Mouse (Mus musculus) A20 (cell line): ENCODE measurements around the gene Stam.
A peak's percentile ranks its signal among the peaks of the same experiment; 100 is the strongest.

Experiments
- DNase-seq: peaks from one replicate; pipeline ENCODE4 v3.0.0-alpha.2; 2011; ENCODE audit warnings: low read depth, low spot score

Stam gene

GRCm38 (mm10) chr2:14126387-14126786 lies 52.5 kb downstream of the Stam start:
- DNase-seq = no peak

GRCm38 (mm10) chr2:14127629-14128028 lies 53.7 kb downstream of the Stam start:
- DNase-seq = no peak

- DNase-seq = no peak
Observed at GRCm38 (mm10) chr2:14130641-14131339, 56.9 kb downstream of the Stam start.

GRCm38 (mm10) chr2:14132468-14133326 lies 58.8 kb downstream of the Stam start:
- no peak for DNase-seq

GRCm38 (mm10) chr2:14136906-14137305 lies 63.0 kb downstream of the Stam start:
- DNase-seq = no peak

GRCm38 (mm10) chr2:14139590-14139989 lies 65.7 kb downstream of the Stam start:
- no peak for DNase-seq

- DNase-seq = no peak
Observed at GRCm38 (mm10) chr2:14140044-14140443, 66.1 kb downstream of the Stam start.

- no peak for DNase-seq
Observed at GRCm38 (mm10) chr2:14145311-14145710, 71.4 kb downstream of the Stam start.

- peak; percentile 18 for DNase-seq
Observed at GRCm38 (mm10) chr2:14146913-14147312, 73.0 kb downstream of the Stam start.

GRCm38 (mm10) chr2:14150829-14151228 lies 76.9 kb downstream of the Stam start:
- DNase-seq = peak; percentile 26

- no peak for DNase-seq
Observed at GRCm38 (mm10) chr2:14151854-14152253, 78.0 kb downstream of the Stam start.

GRCm38 (mm10) chr2:14159047-14159446 lies 85.1 kb downstream of the Stam start:
- DNase-seq = no peak

GRCm38 (mm10) chr2:14159756-14160155 lies 85.9 kb downstream of the Stam start:
- DNase-seq = no peak

- no peak for DNase-seq
Observed at GRCm38 (mm10) chr2:14164459-14165030, 90.6 kb downstream of the Stam start.

- DNase-seq = no peak
Observed at GRCm38 (mm10) chr2:14165066-14165465, 91.2 kb downstream of the Stam start.

- DNase-seq = no peak
Observed at GRCm38 (mm10) chr2:14165618-14166344, 91.9 kb downstream of the Stam start.

- no peak for DNase-seq
Observed at GRCm38 (mm10) chr2:14167721-14168120, 93.8 kb downstream of the Stam start.

- no peak for DNase-seq
Observed at GRCm38 (mm10) chr2:14174334-14174733, 100.4 kb downstream of the Stam start, which contains the start of gene Tmem236. Gene Tmem236 (plus strand): TSS chr2:14174523.

- DNase-seq = no peak
Observed at GRCm38 (mm10) chr2:14176460-14177193, 102.7 kb downstream of the Stam start.

- no peak for DNase-seq
Observed at GRCm38 (mm10) chr2:14184375-14184774, 110.5 kb downstream of the Stam start.

- no peak for DNase-seq
Observed at GRCm38 (mm10) chr2:14190684-14191083, 116.8 kb downstream of the Stam start.
